Mouse (Mus musculus) myocyte (in vitro differentiated cells): ENCODE measurements at regions not wholly inside any gene's neighbourhood (a gene's known extent, or its start where the extent isn't known, plus 50 kb on each side); places are given as distances from the start of the nearest gene placed in this dataset.

ENCODE experiments used
- H3K27me3 ChIP-seq: one replicate; pipeline ENCODE4 v1.6.1; 2011; ENCODE audit not compliant: control insufficient read depth, insufficient read depth, insufficient read length
- H3K36me3 ChIP-seq: one replicate; pipeline ENCODE4 v1.6.1; 2011; ENCODE audit not compliant: control insufficient read depth, insufficient read depth
- H3K4me2 ChIP-seq: one replicate; pipeline ENCODE4 v1.6.1; 2011; ENCODE audit warnings: low read depth, control low read depth
- H3K4me3 ChIP-seq: one replicate; pipeline ENCODE4 v1.5.1; 2011; ENCODE audit warnings: mild to moderate bottlenecking, control low read depth, moderate library complexity
- H3K79me2 ChIP-seq: one replicate; pipeline ENCODE4 v1.6.1; 2011; ENCODE audit not compliant: control insufficient read depth, insufficient read depth
- H3ac ChIP-seq: one replicate; pipeline ENCODE4 v1.6.1; 2011; ENCODE audit not compliant: control insufficient read depth, insufficient read length
- CEBPB ChIP-seq: IDR thresholded peaks from 2 replicates; pipeline ENCODE4 v1.6.1; 2011; ENCODE audit warnings: mild to moderate bottlenecking, moderate library complexity; ENCODE audit not compliant: poor library complexity, insufficient read depth, severe bottlenecking
- E2F4 ChIP-seq: IDR thresholded peaks from one replicate; pipeline ENCODE4 v1.6.1; 2011; ENCODE audit warnings: mild to moderate bottlenecking, control low read depth, moderate library complexity; ENCODE audit not compliant: insufficient read depth
- MAX ChIP-seq: IDR thresholded peaks from one replicate; pipeline ENCODE4 v1.6.1; 2011; ENCODE audit warnings: low read depth, mild to moderate bottlenecking, control low read depth
- MYOD1 ChIP-seq, 3 experiments: IDR thresholded peaks; one replicate each; pipeline ENCODE4 v1.6.1; 2011; ENCODE audit warnings: control low read depth in 2 of 3, low read depth in 2 of 3, mild to moderate bottlenecking in 2 of 3, moderate library complexity in 1 of 3; ENCODE audit not compliant: insufficient read length in 2 of 3, control insufficient read depth in 1 of 3
- MYOG ChIP-seq, 3 experiments: IDR thresholded peaks; one replicate each; pipeline ENCODE4 v1.6.1; 2011; ENCODE audit warnings: control low read depth in 2 of 3, low read depth in 2 of 3, mild to moderate bottlenecking in 2 of 3; ENCODE audit not compliant: insufficient read length in 2 of 3, control insufficient read depth in 1 of 3, insufficient read depth in 1 of 3
- POLR2A ChIP-seq: IDR thresholded peaks from one replicate; pipeline ENCODE4 v1.6.1; 2011; ENCODE audit warnings: low read depth, mild to moderate bottlenecking, control low read depth, moderate library complexity; ENCODE audit not compliant: insufficient read length
- POLR2AphosphoS2 ChIP-seq: IDR thresholded peaks from one replicate; pipeline ENCODE4 v1.6.1; 2011; ENCODE audit warnings: low read depth, control low read depth; ENCODE audit not compliant: insufficient read length
- REST ChIP-seq: IDR thresholded peaks from one replicate; pipeline ENCODE4 v1.6.1; 2011; ENCODE audit warnings: mild to moderate bottlenecking, control low read depth, moderate library complexity; ENCODE audit not compliant: insufficient read depth, insufficient read length
- SRF ChIP-seq: IDR thresholded peaks from one replicate; pipeline ENCODE4 v1.6.1; 2011; ENCODE audit warnings: low read depth; ENCODE audit not compliant: control insufficient read depth, insufficient read length
- TCF12 ChIP-seq: IDR thresholded peaks from one replicate; pipeline ENCODE4 v1.6.1; 2011; ENCODE audit warnings: mild to moderate bottlenecking, control low read depth; ENCODE audit not compliant: poor library complexity, insufficient read depth, severe bottlenecking
- TCF3 ChIP-seq: IDR thresholded peaks from one replicate; pipeline ENCODE4 v1.6.1; 2011; ENCODE audit warnings: low read depth, control low read depth; ENCODE audit not compliant: insufficient read length
- USF1 ChIP-seq: IDR thresholded peaks from one replicate; pipeline ENCODE4 v1.6.1; 2011; ENCODE audit warnings: low read depth, mild to moderate bottlenecking, control low read depth, moderate library complexity

DNA sequence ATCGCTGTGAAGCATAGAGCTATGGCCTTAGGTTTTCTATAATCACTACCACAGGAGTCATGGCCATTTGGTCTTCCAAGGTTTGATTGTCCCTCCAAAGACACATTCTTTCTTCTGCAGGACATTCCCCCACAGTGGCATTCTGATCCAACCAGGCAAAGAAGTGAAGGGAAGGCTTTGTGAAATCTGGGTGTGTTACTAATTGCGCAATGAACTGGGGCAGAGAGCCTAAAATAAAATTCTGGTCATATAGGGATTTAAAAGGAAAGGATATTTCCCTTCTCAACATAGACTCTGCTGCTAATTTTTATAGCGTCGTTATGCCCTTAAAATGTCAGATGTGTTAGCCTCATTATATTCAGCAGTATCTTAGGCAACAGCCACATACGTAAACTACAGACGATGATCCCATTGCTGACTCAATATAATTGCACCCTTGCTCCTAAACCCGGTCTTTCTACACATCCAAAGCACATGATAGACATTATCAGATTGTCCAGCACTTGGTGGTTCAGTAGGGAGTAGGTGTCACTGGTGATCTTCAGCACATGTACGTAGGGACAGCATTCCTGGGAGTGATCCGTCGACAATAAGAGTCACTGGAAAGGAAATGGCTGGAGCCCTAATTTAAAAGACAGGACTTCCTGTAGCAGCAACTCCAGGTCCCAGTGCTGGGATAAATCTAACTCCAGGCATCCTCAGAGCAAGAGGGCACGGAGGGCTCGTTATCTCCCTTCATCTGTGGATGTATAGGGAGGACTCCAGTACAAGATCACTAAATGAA is 70.5 kb upstream of the Ahctf1 start:
- no peak for TF ChIP-seq POLR2AphosphoS2
- TF ChIP-seq MYOD1 (IDR thresholded peaks at IDR 0.05; ENCODE audit: control insufficient read depth in 1 of 3, insufficient read length in 2 of 3, low read depth in 2 of 3): no peak
- TF ChIP-seq CEBPB: peak; percentile 92
- H3K27me3 ChIP-seq: no peaks in the 10 kb centered on the region
- H3K79me2 ChIP-seq: no peaks in the 10 kb centered on the region
- H3K4me3 ChIP-seq: no peak overlapping the region
- H3K36me3 ChIP-seq: no peaks in the 10 kb centered on the region
- no peak overlapping the region for H3ac ChIP-seq
- H3K4me2 ChIP-seq: no peak overlapping the region

DNA sequence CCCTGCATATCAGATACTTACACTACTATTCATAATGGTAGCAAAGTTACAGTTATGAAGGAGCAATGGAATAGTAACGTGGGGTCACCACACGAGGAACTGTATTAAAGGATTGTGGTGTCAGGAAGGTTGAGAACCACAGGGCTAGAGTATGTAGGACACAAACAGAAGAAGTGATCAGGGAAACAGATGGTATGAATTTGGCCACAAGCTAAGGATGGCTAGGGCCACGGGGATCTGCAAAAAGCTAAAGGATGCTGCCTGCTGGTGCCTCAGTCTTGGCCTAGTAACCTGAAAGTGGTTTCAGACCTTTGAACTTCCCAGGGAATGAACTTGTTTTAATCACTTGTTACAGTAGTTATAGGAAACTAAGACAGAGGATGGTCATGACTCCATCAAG is 68.5 kb upstream of the Ahctf1 start:
- H3K4me2 ChIP-seq: no peak overlapping the region
- H3K4me3 ChIP-seq: no peak overlapping the region
- no peaks in the 10 kb centered on the region for H3K79me2 ChIP-seq
- H3K27me3 ChIP-seq: no peaks in the 10 kb centered on the region
- no peak for TF ChIP-seq REST
- no peak for TF ChIP-seq TCF12
- TF ChIP-seq POLR2AphosphoS2: no peak
- no peak for TF ChIP-seq MYOD1 (IDR thresholded peaks at IDR 0.05; ENCODE audit: control insufficient read depth in 1 of 3, insufficient read length in 2 of 3, low read depth in 2 of 3)
- TF ChIP-seq SRF: no peak
- TF ChIP-seq MAX: no peak
- no peak for TF ChIP-seq USF1
- TF ChIP-seq POLR2A: no peak
- no peak for TF ChIP-seq E2F4
- no peak for TF ChIP-seq TCF3
- no peak for TF ChIP-seq CEBPB
- no peak for TF ChIP-seq MYOG (IDR thresholded peaks at IDR 0.05; ENCODE audit: control insufficient read depth in 1 of 3, insufficient read depth in 1 of 3, insufficient read length in 2 of 3, low read depth in 2 of 3)
- no peak overlapping the region for H3ac ChIP-seq
- no peaks in the 10 kb centered on the region for H3K36me3 ChIP-seq

DNA sequence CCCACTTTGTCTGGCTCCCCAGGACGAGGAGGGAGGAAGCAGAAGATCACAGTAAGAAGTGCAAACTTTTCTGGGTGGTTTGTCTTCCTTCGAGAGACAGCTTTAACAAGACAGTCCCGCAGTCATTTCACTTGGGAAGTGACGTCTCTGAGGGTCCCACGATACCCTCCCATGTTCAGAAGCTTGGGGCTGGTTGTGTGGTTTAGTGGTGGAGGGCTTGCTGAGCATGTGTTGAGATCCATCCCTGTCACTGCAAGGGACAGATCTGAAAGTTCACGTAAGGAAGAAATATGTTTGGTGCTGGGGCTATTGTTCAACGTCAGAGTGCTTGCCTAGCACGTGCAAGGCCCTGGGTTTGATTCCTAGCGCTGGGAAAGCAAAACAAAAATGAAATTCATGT is 65.2 kb upstream of the Ahctf1 start:
- Histone ChIP-seq H3K79me2 (no peaks in the 10 kb centered on the region), H3K4me3 (no peak overlapping the region), H3K4me2 (no peak overlapping the region), H3K36me3 (no peaks in the 10 kb centered on the region), H3K27me3 (no peaks in the 10 kb centered on the region), H3ac (no peak overlapping the region)
- TF ChIP-seq E2F4 (no peak), USF1 (no peak), TCF12 (no peak), MYOG (IDR thresholded peaks at IDR 0.05; ENCODE audit: control insufficient read depth in 1 of 3, insufficient read depth in 1 of 3, insufficient read length in 2 of 3, low read depth in 2 of 3) (no peak), SRF (no peak), TCF3 (no peak), MYOD1 (IDR thresholded peaks at IDR 0.05; ENCODE audit: control insufficient read depth in 1 of 3, insufficient read length in 2 of 3, low read depth in 2 of 3) (no peak), REST (no peak), MAX (no peak)

DNA sequence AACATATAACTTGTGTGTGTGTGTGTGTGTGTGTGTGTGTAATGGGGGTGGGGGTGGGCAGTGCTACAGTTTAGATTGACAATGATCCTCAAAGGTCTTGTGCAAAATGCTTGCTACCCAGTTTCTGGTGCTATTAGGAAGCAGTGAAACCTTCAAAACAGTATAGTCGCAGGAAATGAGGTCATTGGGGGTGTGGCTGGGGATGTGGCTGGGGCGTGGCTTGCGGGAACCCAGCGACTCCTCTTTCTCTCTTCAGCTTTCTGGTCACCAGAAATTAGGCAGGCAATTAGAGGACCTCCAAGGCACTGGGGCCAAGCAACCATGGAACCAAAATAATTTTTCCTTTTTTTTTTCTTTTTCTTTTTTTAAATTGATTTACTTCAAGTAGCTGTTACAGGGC is 64.0 kb upstream of the Ahctf1 start:
- TF ChIP-seq CEBPB (no peak), MYOD1 (IDR thresholded peaks at IDR 0.05; ENCODE audit: control insufficient read depth in 1 of 3, insufficient read length in 2 of 3, low read depth in 2 of 3) (no peak)
- H3K27me3 ChIP-seq: no peaks in the 10 kb centered on the region
- H3K4me3 ChIP-seq: no peak overlapping the region
- no peaks in the 10 kb centered on the region for H3K79me2 ChIP-seq
- H3K4me2 ChIP-seq: no peak overlapping the region
- H3K36me3 ChIP-seq: no peaks in the 10 kb centered on the region
- no peak overlapping the region for H3ac ChIP-seq

DNA sequence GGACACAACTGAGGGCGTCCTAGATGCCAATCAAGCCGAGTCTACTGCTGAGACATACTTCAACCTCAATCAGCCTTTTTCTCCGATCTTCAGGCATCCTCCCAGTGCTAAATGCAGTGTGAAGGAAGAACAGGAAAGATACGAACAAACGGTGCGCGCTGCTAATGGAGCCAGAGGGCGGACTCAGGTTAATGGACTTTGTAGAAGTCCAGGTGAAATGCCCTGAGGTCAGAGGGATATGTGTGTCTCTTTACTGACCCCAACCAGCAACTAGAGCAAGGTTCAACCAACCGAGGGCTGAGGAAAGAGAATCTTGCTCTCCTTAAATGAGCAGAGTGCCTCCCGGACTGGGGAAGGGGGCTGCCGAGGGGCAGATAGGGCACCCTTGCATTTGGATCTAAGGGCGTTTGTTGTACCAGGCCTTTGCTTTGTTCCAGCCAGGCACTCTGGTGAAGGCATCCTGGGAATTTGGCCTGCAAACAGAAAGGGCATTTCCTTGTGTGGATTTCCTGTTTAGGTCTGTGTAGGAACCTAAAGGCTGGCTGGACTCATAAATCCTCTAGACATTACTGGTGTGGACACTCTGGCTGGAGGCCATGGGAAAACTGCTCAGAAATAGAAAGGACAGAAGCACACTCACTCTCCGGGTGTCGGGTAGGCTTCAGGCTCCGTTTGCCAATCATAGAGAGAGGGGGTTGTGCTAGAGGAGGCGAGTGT is 62.7 kb upstream of the Ahctf1 start:
- no peaks in the 10 kb centered on the region for H3K27me3 ChIP-seq
- no peak overlapping the region for H3K4me2 ChIP-seq
- H3K4me3 ChIP-seq: no peak overlapping the region
- H3K36me3 ChIP-seq: no peaks in the 10 kb centered on the region
- TF ChIP-seq REST: no peak
- no peak for TF ChIP-seq TCF12
- TF ChIP-seq USF1: no peak
- TF ChIP-seq MAX: no peak
- H3ac ChIP-seq: no peak overlapping the region
- H3K79me2 ChIP-seq: no peaks in the 10 kb centered on the region
